Mouse (Mus musculus) T-cell, adult 2 months (primary cell): ENCODE results near the gene Fbxo10.
"Not testable (repeated sequence)": the region's sequence is repeated elsewhere in the genome, so short reads cannot be mapped to it uniquely, and the experiment has no call there.

Experiments used
- DNase-seq: peaks from one replicate; pipeline ENCODE4 v3.0.0; 2022; ENCODE audit warnings: low spot score

Gene Fbxo10

GRCm38 (mm10) chr4:45000001-45000400, 84.4 kb downstream of the Fbxo10 start:
- DNase-seq, result no peak

DNA sequence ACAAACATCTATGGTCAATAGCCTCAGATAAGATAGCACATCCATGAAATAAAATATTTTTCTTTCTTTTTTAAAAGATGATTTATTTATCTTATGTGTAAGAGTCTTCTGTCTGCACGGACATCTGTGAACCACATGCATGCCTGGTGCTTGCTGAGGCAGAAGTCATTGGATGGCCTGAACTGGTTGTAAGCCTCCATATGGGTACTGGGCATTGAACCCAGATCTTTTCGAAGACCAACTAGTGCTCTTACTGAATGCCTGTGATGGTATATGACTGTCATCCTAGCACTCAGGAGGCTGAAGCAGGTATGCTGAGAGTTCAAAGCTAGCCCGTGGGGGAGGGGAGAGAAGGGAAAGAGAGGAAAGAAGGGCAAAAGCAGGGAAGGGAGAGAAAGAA, 86.3 kb downstream of the Fbxo10 start:
- no peak for DNase-seq

- DNase-seq, result no peak
Measured at GRCm38 (mm10) chr4:44994776-44995175, 89.6 kb downstream of the Fbxo10 start.

GRCm38 (mm10) chr4:44993847-44994246, 90.6 kb downstream of the Fbxo10 start:
- DNase-seq, result no peak

- DNase-seq, result not testable (repeated sequence)
Measured at GRCm38 (mm10) chr4:44993179-44993578, 91.2 kb downstream of the Fbxo10 start.

DNA sequence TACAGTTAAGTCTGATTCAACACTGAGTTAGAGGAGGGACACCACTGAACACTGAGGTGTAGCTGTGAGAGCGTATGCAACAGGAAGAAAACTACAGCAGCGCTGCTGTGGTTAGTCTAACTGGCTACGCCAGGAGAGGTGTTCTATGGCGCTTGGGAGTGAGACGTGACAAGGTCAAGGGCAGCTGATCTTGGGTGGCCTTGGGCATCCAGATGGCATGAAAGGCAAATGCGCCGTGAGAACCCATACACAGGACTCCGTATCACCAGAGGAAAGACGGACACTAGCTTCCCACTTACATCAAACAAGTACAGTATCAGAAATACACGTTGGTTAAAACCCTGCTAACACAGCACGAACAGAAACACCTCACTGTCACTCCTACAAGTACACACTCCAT, 92.1 kb downstream of the Fbxo10 start:
- not testable (repeated sequence) for DNase-seq

DNA sequence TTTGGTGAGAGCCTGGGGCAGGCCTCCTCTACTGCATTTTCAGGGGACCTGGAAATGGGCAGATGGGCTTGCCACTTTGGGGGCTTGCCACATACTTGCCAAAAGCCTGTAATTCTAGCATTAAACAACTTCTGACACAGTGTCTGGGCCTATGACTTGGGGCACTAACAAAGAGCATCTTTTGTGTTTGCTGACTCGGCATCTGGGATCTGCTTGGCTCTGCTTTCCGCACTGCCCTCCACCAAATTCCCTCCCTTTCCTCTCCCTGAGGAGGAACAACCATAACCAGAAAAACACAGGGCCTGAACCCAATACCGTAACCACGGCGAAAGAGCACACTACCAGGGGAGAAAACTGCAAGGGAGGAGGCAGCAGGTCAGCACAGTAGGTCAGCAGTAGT, 93.8 kb downstream of the Fbxo10 start:
- no peak for DNase-seq
